Mouse (Mus musculus): Measurements from ENCODE around the gene Gm6793.

Gene Gm6793

GRCm38 (mm10) chr8:112014936-112015335 lies at the start of gene Gm6793:
Gene Gm6793, minus strand, starts transcription at chr8:112015036.
- no peak for DNase-seq (ENCODE audit: low spot score)

- no peak for DNase-seq (ENCODE audit: low spot score)
These were observed 46.5 kb upstream of the Gm6793 start for GRCm38 (mm10) chr8:112061372-112061771.

- no peak for DNase-seq (ENCODE audit: low spot score)
These were observed 39.6 kb upstream of the Gm6793 start for GRCm38 (mm10) chr8:112054456-112054855.

- DNase-seq (ENCODE audit: low spot score) = no peak
These were observed 36.7 kb upstream of the Gm6793 start for GRCm38 (mm10) chr8:112051537-112051936.

- DNase-seq (ENCODE audit: low spot score) = no peak
These were observed 35.1 kb upstream of the Gm6793 start for GRCm38 (mm10) chr8:112049984-112050383.

- no peak for DNase-seq (ENCODE audit: low spot score)
These were observed 33.5 kb upstream of the Gm6793 start for GRCm38 (mm10) chr8:112048293-112048692.

- peak; percentile 74 for DNase-seq (ENCODE audit: low spot score)
These were observed 31.1 kb upstream of the Gm6793 start for GRCm38 (mm10) chr8:112045896-112046295.

GRCm38 (mm10) chr8:112045182-112045581 lies 30.3 kb upstream of the Gm6793 start:
- DNase-seq (ENCODE audit: low spot score) = no peak

GRCm38 (mm10) chr8:112037521-112037920 lies 22.7 kb upstream of the Gm6793 start:
- DNase-seq (ENCODE audit: low spot score) = no peak

GRCm38 (mm10) chr8:112034603-112035002 lies 19.8 kb upstream of the Gm6793 start:
- DNase-seq (ENCODE audit: low spot score) = no peak

GRCm38 (mm10) chr8:112033071-112033470 lies 18.2 kb upstream of the Gm6793 start:
- no peak for DNase-seq (ENCODE audit: low spot score)

GRCm38 (mm10) chr8:112030663-112031062 lies 15.8 kb upstream of the Gm6793 start:
- DNase-seq (ENCODE audit: low spot score) = no peak

GRCm38 (mm10) chr8:112029455-112029854 lies 14.6 kb upstream of the Gm6793 start:
- no peak for DNase-seq (ENCODE audit: low spot score)

GRCm38 (mm10) chr8:112011816-112012242 lies 3.0 kb downstream of the Gm6793 start:
- peak; percentile 41 for DNase-seq (ENCODE audit: low spot score)

- peak; percentile 92 for DNase-seq (ENCODE audit: low spot score)
These were observed 3.6 kb downstream of the Gm6793 start, which contains the start of the genes Kars and Terf2ip for GRCm38 (mm10) chr8:112010997-112011815. Gene Kars, minus strand, starts transcription at chr8:112011323. Gene Terf2ip, plus strand, starts transcription at chr8:112011398.

- DNase-seq (ENCODE audit: low spot score) = no peak
These were observed 5.3 kb downstream of the Gm6793 start for GRCm38 (mm10) chr8:112009558-112009957.

- DNase-seq (ENCODE audit: low spot score) = no peak
These were observed 7.2 kb downstream of the Gm6793 start for GRCm38 (mm10) chr8:112007669-112008068.

- DNase-seq (ENCODE audit: low spot score) = no peak
These were observed 9.2 kb downstream of the Gm6793 start for GRCm38 (mm10) chr8:112005601-112006000.

- no peak for DNase-seq (ENCODE audit: low spot score)
These were observed 10.1 kb downstream of the Gm6793 start for GRCm38 (mm10) chr8:112004754-112005153.

- DNase-seq (ENCODE audit: low spot score) = no peak
These were observed 22.2 kb downstream of the Gm6793 start for GRCm38 (mm10) chr8:111992703-111993039.

GRCm38 (mm10) chr8:111992013-111992702 lies 22.7 kb downstream of the Gm6793 start, which contains the start of gene Adat1:
Gene Adat1, minus strand, starts transcription at chr8:111992302.
- DNase-seq (ENCODE audit: low spot score) = peak; percentile 81

GRCm38 (mm10) chr8:111991278-111991677 lies 23.6 kb downstream of the Gm6793 start:
- DNase-seq (ENCODE audit: low spot score) = no peak

GRCm38 (mm10) chr8:111989911-111990310 lies 24.9 kb downstream of the Gm6793 start:
- DNase-seq (ENCODE audit: low spot score) = peak; percentile 64
